Mouse (Mus musculus) megakaryocyte-erythroid progenitor cell, adult 5 weeks (primary cell): ENCODE data around the gene Rhoa. TPM values are rescaled to one million over a fixed set of nuclear protein-coding genes. Genes with fewer than 3 reads are reported as not detected.

ENCODE experiments used
- polyA plus RNA-seq: library from polyadenylated mRNA; stranded (reverse); fragments of >175 nt; gene quantifications from 2 replicates; pipeline ENCODE4 v1.2.3, GENCODE M21; 2012

The Rhoa gene
- polyA plus RNA-seq, result 110 and 123 TPM in 2 replicates

GRCm38 (mm10) chr9:108305629-108306520 is at the start of gene Rhoa, which contains the start of gene Tcta:
TSS of gene Rhoa (plus strand) at chr9:108306129.
TSS of gene Tcta (minus strand) at chr9:108306160.

GRCm38 (mm10) chr9:108263690-108264190 is 42.2 kb upstream of the Rhoa start, which contains the start of gene Dag1:
TSS of gene Dag1 (minus strand) at chr9:108263958.

GRCm38 (mm10) chr9:108290016-108290750 is 15.7 kb upstream of the Rhoa start, which contains the start of gene Nicn1:
TSS of gene Nicn1 (plus strand) at chr9:108290429.

GRCm38 (mm10) chr9:108296453-108297355 is 9.2 kb upstream of the Rhoa start, which contains the start of gene Amt:
TSS of gene Amt (plus strand) at chr9:108296853.

GRCm38 (mm10) chr9:108338886-108339781 is 33.2 kb downstream of the Rhoa start, which contains the start of gene Gpx1:
TSS of gene Gpx1 (plus strand) at chr9:108338903.

GRCm38 (mm10) chr9:108347540-108348289 is 41.8 kb downstream of the Rhoa start, which contains the start of gene Usp4:
TSS of gene Usp4 (plus strand) at chr9:108347853.

Other genes starting within 250 kb of the Rhoa start
- gene Mst1, start 225.7 kb upstream of the Rhoa start, polyA plus RNA-seq, result 0.28 TPM in 1 of 2 replicates, not detected in the other
- gene Rnf123, start 222.8 kb upstream of the Rhoa start, polyA plus RNA-seq, result 100 and 113 TPM in 2 replicates
- 48.2 and 48.5 TPM in 2 replicates for gene Apeh, start 211.5 kb upstream of the Rhoa start, polyA plus RNA-seq
- gene Bsn, start 115.7 kb upstream of the Rhoa start, polyA plus RNA-seq, result 9.8 and 12.3 TPM in 2 replicates
- 12.5 and 12.7 TPM in 2 replicates for gene Dag1, start 42.2 kb upstream of the Rhoa start, polyA plus RNA-seq
- gene Nicn1, start 15.7 kb upstream of the Rhoa start, polyA plus RNA-seq, result 0.28 and 0.59 TPM in 2 replicates
- gene Amt, start 9.3 kb upstream of the Rhoa start, polyA plus RNA-seq, result 0.04 and 0.23 TPM in 2 replicates
- 1.8 and 2.2 TPM in 2 replicates for gene Tcta, start within 50 bp of the Rhoa start, polyA plus RNA-seq
- 608 and 718 TPM in 2 replicates for gene Gpx1, start 32.8 kb downstream of the Rhoa start, polyA plus RNA-seq
- 70.5 and 73.8 TPM in 2 replicates for gene Usp4, start 41.7 kb downstream of the Rhoa start, polyA plus RNA-seq
- gene 1700102P08Rik, start 86.7 kb downstream of the Rhoa start, polyA plus RNA-seq, result 1.7 and 3.6 TPM in 2 replicates
- 0.04 and 0.11 TPM in 2 replicates for gene Ccdc36, start 122.4 kb downstream of the Rhoa start, polyA plus RNA-seq
- not detected in 2 replicates for gene BC048562, start 130.4 kb downstream of the Rhoa start, polyA plus RNA-seq
- 13.1 and 13.7 TPM in 2 replicates for gene Ccdc71, start 154.4 kb downstream of the Rhoa start, polyA plus RNA-seq
- 16.9 and 18.1 TPM in 2 replicates for gene Klhdc8b, start 155.5 kb downstream of the Rhoa start, polyA plus RNA-seq
- 0.40 and 0.66 TPM in 2 replicates for gene Lamb2, start 173.6 kb downstream of the Rhoa start, polyA plus RNA-seq
- 150 and 194 TPM in 2 replicates for gene Usp19, start 184.5 kb downstream of the Rhoa start, polyA plus RNA-seq
- gene Qars, start 201.6 kb downstream of the Rhoa start, polyA plus RNA-seq, result 117 and 129 TPM in 2 replicates
- gene Qrich1, start 210.7 kb downstream of the Rhoa start, polyA plus RNA-seq, result 101 and 122 TPM in 2 replicates